Mouse (Mus musculus) bone marrow, adult 2 months (tissue): ENCODE results near the gene Rhoh. TPM values are rescaled to one million over a fixed set of nuclear protein-coding genes. Genes with fewer than 3 reads are reported as not detected.

Source experiments
- H3K27ac ChIP-seq: fragments of 200-500 bp; 2 replicates; pipeline ENCODE4 v1.5.1; 2012; ENCODE audit warnings: low read depth, mild to moderate bottlenecking, control low read depth, inconsistent platforms, low read length; ENCODE audit not compliant: control insufficient read depth, poor library complexity, insufficient read depth
- H3K4me1 ChIP-seq: fragments of 200-500 bp; 2 replicates; pipeline ENCODE4 v1.6.1; 2011; ENCODE audit warnings: low read length; ENCODE audit not compliant: control insufficient read depth, insufficient read depth
- H3K4me3 ChIP-seq: fragments of 200-500 bp; replicated peaks from 2 replicates; pipeline ENCODE3; 2011; ENCODE audit warnings: mild to moderate bottlenecking, low read depth, low read length, control low read depth; ENCODE audit not compliant: control insufficient read depth
- CTCF ChIP-seq: fragments of 200-500 bp; IDR thresholded peaks from 2 replicates; pipeline ENCODE4 v1.5.1; 2011; ENCODE audit warnings: low read length, control low read depth; ENCODE audit not compliant: control insufficient read depth, insufficient read depth
- POLR2A ChIP-seq: fragments of 200-500 bp; IDR thresholded peaks from 2 replicates; pipeline ENCODE4 v1.6.1; 2011; ENCODE audit warnings: low read depth, mild to moderate bottlenecking, control low read depth, low read length, borderline replicate concordance; ENCODE audit not compliant: control insufficient read depth
- WGBS: fragments of 180-500 bp; shearing (Covaris S2); methylation state at CpG from one replicate; pipeline ENCODE4 v1.1.7; 2018; 5-methylcytosine and 5-hydroxymethylcytosine counted together
- polyA plus RNA-seq: library from polyadenylated mRNA; stranded (reverse); fragments of >200 nt; gene quantifications from 2 replicates; pipeline ENCODE4 v1.2.4, GENCODE M21; 2011; ENCODE audit warnings: low replicate concordance; ENCODE audit not compliant: missing spikeins, insufficient read depth, insufficient read length

The Rhoh gene
- polyA plus RNA-seq, 1 experiment: 18.4 TPM

DNA sequence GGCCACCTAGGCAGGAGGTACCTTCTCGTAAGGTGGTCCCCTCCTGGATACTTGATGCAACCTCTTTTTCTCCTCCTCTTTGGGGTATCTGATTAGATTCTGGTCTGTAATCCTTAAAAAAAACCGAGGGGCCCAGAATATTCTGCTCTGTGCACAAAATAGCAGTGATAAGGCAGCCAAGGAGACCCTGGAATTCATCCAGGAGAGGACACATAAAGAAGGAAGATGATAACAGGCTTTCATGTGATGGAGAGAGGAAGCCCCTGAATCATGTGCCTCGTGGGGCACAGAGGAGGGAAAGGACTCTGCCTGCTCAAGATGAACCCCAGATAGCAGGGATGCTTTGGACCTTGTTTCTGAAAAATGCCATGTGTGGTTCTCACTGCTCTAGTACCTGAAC lies 17.4 kb downstream of the Rhoh start:
- no peak overlapping the region for H3K27ac ChIP-seq
- peaks cover 5% of the 10 kb centered on the region; the same call in 1 of the 2 replicates for H3K4me1 ChIP-seq
- TF ChIP-seq POLR2A: no peak
- no peak for TF ChIP-seq CTCF
- H3K4me3 ChIP-seq: no peak overlapping the region
- 42% methylated on average over 3 of the region's 3 CpGs for WGBS

DNA sequence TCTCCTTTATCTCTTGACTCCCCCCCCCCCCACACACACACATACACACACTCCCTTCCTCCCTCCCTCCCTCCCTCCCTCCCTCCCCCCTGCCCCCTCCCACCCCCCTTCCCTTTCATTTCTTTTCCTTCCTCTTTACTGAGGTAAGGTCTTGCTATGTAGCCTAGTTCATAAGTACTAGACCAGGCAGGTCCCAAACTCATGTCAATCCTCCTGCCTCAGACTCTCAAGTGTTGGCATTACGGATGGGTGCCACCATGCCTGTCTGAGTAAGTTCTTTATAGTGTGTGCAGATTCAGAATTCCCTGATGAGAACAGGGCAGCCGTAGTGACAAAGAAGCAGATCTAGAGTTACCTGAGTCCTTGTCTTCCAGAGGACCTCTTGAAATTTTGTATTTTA lies 20.2 kb downstream of the Rhoh start:
- H3K4me1 ChIP-seq: peaks cover 5% of the 10 kb centered on the region; the same call in 1 of the 2 replicates
- 51% methylated on average over 2 of the region's 2 CpGs for WGBS
- H3K27ac ChIP-seq: no peak overlapping the region
- TF ChIP-seq CTCF (no peak), POLR2A (no peak)
- H3K4me3 ChIP-seq: no peak overlapping the region

DNA sequence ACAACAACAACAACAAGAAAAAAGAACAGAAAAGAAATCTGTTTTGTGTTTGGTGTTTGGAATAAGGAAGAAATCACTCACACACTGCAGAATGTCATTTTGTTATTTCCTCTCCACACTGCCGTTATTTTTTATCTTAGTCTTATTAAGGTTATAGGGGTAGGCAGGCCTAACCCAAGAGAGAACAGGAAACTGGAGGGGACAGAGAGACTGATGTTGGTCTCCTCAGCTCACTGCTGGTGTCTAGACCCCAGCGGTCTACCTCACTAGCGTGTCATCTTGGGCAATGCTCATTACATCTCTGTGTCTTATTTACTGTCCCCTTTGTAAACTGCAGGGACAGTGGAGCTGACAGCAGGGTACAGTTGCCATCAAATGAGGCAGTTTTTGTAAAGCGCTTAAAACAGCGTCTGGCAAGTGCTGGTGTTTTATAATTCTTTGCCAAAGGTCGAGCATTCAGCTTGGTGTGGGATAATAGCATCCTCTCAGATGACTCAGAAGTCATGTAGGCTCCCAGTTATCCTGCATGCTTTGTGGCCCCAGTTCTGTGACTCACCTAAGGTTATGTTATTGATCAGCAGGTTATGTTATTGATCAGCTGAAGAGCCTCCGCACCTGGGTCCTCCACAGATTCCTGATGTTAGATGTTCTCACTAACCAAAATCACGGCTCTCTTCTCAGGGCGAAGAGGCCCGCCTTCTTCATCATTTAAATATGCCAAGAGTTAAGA lies 21.6 kb downstream of the Rhoh start:
- 55% methylated on average over 10 of the region's 10 CpGs for WGBS
- TF ChIP-seq POLR2A: no peak
- no peak for TF ChIP-seq CTCF
- Histone ChIP-seq H3K4me3 (no peak overlapping the region), H3K27ac (no peak overlapping the region), H3K4me1 (peaks cover 5% of the 10 kb centered on the region; the same call in 1 of the 2 replicates)

DNA sequence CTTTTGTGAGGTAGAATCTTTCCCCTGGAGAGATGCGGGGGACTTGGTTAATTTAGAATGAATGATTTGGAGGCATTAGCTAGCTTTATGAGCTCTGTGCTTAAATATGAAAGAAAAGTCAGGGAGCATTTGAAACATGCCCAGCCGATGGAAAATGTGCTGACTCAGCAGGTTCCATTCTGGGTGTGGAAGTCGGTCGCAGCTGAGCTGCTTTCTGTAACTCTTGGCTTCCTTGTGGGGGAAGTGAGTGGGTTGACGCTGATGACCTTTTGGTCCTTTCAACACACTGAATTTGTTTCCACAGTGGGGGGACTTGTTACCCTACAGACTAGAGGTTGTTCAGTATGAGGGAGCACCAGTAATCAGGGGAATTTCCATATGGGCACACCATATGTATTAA lies 22.3 kb downstream of the Rhoh start:
- no peak overlapping the region for H3K4me3 ChIP-seq
- WGBS: 19% methylated on average over 5 of the region's 5 CpGs
- TF ChIP-seq CTCF (no peak), POLR2A (no peak)
- peaks cover 5% of the 10 kb centered on the region; the same call in 1 of the 2 replicates for H3K4me1 ChIP-seq
- no peak overlapping the region for H3K27ac ChIP-seq

DNA sequence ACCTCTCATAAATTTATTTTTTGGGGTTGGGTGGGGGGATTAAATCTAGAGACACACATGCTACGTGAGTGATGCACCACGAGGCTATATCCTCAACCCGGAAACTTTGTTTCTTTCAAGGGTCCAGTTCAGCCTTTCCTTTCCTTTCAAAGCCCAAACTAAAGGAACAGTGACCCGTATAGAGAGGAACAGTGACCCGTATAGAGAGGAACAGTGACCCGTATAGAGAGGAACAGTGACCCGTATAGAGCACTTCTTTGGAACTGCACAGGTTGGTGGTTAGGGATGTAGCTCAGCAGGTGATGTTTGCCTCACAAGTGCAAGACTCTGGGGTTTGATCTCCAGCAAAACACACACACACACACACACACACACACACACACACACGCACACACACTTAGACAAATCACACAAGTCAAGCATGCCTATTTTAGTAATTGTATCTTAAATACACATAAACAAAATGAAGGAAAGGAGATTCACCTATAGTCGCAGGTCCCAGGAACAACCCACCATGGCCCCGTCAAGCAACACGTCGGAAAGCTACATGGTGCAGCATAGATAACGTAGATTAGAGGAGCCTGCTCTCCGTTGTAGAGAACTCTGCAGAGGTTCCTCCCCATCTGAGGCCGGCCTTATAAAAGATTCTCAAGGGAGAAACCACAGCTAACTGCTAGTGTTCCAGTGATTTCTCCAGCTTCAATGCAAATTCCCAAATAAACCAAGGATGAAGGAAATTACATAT lies 24.9 kb downstream of the Rhoh start:
- TF ChIP-seq CTCF (no peak), POLR2A (no peak)
- H3K4me3 ChIP-seq: no peak overlapping the region
- H3K4me1 ChIP-seq: peaks cover 5% of the 10 kb centered on the region; the same call in 1 of the 2 replicates
- 73% methylated on average over 15 of the region's 15 CpGs for WGBS
- H3K27ac ChIP-seq: no peak overlapping the region

DNA sequence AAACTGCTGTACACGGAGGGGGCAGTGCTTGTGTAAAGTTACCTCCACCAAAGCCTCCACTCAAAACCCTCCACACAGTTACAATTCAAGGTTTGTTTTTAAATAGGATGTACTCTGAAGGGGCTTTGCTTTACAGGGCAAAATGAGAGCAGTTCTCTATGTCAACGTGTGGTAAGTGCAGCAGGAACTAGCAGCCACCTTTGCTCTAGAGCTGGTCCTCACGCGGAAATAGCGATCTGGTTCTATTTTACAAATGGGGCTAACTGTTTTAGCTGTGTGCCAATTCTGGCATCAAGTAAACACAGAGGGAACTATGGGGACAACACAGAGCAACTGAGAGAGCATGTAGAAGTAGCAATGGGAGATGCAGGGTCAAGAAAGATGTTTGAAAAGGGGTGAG lies 27.1 kb downstream of the Rhoh start:
- no peaks in the 10 kb centered on the region; the same call in 1 of the 2 replicates for H3K4me1 ChIP-seq

DNA sequence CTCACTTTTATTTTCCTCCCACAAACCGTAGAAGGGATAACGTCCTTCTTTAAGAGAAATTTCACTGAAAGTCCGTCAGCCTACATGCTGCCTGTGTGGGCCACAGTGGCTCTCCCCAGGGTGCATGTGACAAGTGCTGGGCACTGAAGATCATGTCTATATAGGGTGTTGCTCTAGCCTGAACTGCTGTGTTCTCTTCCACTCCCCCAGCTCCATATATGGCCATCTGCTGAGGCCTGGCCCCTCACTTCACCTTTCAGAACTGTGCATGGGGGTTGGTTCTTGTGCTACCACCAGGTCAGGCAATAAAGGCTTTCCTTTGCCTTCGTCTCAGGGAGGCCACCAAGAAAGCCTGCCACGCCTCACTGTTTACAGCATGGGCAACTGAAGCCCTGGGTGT lies 28.0 kb downstream of the Rhoh start:
- Histone ChIP-seq H3K4me1 (no peaks in the 10 kb centered on the region; the same call in 1 of the 2 replicates), H3K27ac (no peak overlapping the region), H3K4me3 (no peak overlapping the region)
- TF ChIP-seq CTCF: no peak
- no peak for TF ChIP-seq POLR2A
- WGBS: 57% methylated on average over 5 of the region's 5 CpGs

More for the DNA sequence above, 27.1 kb downstream of the Rhoh start:
- TF ChIP-seq CTCF (no peak), POLR2A (no peak)
- no peak overlapping the region for H3K27ac ChIP-seq
- 59% methylated on average over 5 of the region's 5 CpGs for WGBS
- no peak overlapping the region for H3K4me3 ChIP-seq

DNA sequence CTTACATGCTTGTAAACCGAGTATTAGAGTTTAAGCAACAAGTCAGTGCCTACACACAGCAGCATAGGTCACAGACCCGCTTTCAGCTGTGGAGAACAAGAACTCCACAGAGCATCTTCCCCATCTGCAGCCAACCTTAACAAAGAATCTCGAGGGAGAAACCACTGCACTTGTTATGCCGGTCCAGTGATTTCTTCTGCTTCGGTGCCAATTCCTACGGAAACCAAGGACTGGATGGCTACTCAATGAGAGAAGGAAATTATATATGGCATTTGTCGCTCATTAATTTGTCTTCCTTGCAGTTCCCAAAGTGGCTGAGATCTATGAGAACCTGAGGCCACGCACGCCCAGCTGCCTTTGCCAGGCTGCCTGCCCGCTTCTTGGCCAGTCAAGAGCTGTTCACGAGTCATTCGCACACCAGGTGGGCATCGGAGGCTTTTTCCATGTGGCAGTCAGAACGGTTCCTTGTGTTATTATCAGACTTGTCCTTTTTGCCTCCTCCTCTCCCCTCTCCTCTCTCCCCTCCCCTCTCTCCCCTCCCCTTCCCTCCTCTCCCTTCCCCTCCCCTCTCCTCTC lies 30.3 kb downstream of the Rhoh start:
- H3K27ac ChIP-seq: no peak overlapping the region
- H3K4me3 ChIP-seq: no peak overlapping the region
- 75% methylated on average over 14 of the region's 14 CpGs for WGBS
- H3K4me1 ChIP-seq: no peaks in the 10 kb centered on the region; the same call in 1 of the 2 replicates
- TF ChIP-seq POLR2A (no peak), CTCF (no peak)
